Mouse (Mus musculus) midbrain, embryonic 10.5 days (tissue): ENCODE measurements around the gene 5430403G16Rik. TPM values are rescaled to one million over a fixed set of nuclear protein-coding genes. Genes with fewer than 3 reads are reported as not detected.
"Not testable (repeated sequence)": the region's sequence is repeated elsewhere in the genome, so short reads cannot be mapped to it uniquely, and the experiment has no call there.

Experiments used
- DNase-seq: peaks from one replicate; pipeline ENCODE4 v3.0.0-alpha.2; 2017; ENCODE audit warnings: low spot score
- H3K27ac ChIP-seq: fragments of 300-500 bp; sonication (generic); replicated peaks from 2 replicates; pipeline ENCODE4 v1.5.1; 2016; ENCODE audit warnings: mild to moderate bottlenecking
- H3K27me3 ChIP-seq: fragments of 300-500 bp; sonication (generic); 2 replicates; pipeline ENCODE4 v1.6.1; 2016; ENCODE audit warnings: low read depth, mild to moderate bottlenecking; ENCODE audit not compliant: poor library complexity, severe bottlenecking
- H3K36me3 ChIP-seq: fragments of 300-500 bp; sonication (generic); 2 replicates; pipeline ENCODE4 v1.6.1; 2016; ENCODE audit warnings: mild to moderate bottlenecking, moderate library complexity
- H3K4me1 ChIP-seq: fragments of 300-500 bp; sonication (generic); 2 replicates; pipeline ENCODE4 v1.6.1; 2016
- H3K4me3 ChIP-seq: fragments of 300-500 bp; sonication (generic); 2 replicates; pipeline ENCODE4 v1.5.1; 2016; ENCODE audit warnings: mild to moderate bottlenecking, moderate library complexity
- H3K9me3 ChIP-seq: fragments of 300-500 bp; sonication (generic); replicated peaks from 2 replicates; pipeline ENCODE4 v1.6.1; 2016; ENCODE audit warnings: mild to moderate bottlenecking
- WGBS: fragments of 180-500 bp; shearing (Covaris S2); methylation state at CpG from one replicate; pipeline ENCODE4 v1.1.7; 2016; 5-methylcytosine and 5-hydroxymethylcytosine counted together
- polyA plus RNA-seq: library from polyadenylated mRNA; unstranded; fragments of >200 nt; fragmentation: Nextera tagmentation; extraction: Ambion mirVana; gene quantifications from 2 replicates; pipeline ENCODE4 v1.2.1, GENCODE M21; 2016

The 5430403G16Rik gene
- 1.6 and 2.1 TPM in 2 replicates for polyA plus RNA-seq

DNA sequence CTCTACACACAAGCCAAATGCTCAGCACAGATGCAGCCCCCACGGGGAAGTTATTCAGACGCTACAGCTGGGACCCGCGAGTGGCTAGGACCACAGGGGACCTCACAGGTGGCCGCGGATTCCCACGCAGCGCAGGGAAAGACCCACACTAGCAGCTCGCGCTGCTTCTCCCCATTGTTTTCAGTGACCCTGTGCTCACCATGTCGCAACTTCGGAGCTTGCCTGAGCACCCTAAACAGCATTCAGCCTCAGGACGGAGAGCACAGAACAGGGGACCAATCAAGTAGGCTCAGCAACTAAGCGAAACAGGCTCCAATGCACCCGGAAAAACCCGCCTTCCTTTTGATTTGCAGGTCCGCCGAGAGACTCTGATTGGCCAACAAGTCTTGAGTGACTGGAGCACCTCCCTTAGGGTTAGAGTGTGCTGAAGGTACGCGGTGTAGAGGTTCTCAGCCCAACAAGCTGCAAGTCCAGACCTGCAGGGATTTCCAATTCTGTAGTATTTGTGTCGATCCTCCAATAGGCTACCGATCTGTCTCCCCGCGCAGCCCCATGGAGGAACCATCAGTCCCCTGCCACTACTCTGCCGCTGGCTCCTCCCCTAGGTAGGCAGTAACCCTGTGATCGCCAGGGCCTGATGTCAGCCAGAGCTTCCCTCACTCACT is at the start of gene 5430403G16Rik:
5430403G16Rik (minus strand) TSS at position 505 of the 665 bp plus-strand sequence.
- Histone ChIP-seq H3K27ac (peak within 1 kb of the TSS; percentile 88), H3K4me3 (peak within 1 kb of the TSS; percentile 71)
- H3K36me3 ChIP-seq, H3K27me3 ChIP-seq, H3K9me3 ChIP-seq, H3K4me1 ChIP-seq: not testable (repeated sequence)
- WGBS: under 1% methylated on average over 24 of the region's 26 CpGs
- peak; percentile 84 for DNase-seq

DNA sequence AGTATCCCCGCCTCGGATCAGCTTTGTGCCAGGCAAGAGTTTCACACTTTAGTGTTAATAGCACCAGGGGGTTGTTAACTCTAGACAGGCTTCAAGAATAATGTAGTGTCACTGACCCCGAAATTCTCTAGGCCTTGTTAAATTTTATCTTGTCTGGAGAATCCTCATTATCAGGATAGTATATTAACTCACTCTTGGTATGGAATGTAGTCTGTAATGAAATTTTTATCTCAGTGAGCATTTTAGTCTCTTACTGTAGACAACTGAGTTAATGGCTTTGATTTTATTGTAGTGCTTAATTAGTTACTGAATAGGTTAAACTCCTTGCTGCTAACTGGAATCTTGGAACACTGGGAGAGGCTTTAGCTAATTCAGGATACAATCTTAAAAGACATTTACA is 26.5 kb upstream of the 5430403G16Rik start:
- not testable (repeated sequence) for DNase-seq, H3K9me3 ChIP-seq, H3K4me3 ChIP-seq, H3K27ac ChIP-seq, H3K36me3 ChIP-seq, H3K27me3 ChIP-seq, H3K4me1 ChIP-seq
- 84% methylated on average over 3 of the region's 3 CpGs for WGBS

DNA sequence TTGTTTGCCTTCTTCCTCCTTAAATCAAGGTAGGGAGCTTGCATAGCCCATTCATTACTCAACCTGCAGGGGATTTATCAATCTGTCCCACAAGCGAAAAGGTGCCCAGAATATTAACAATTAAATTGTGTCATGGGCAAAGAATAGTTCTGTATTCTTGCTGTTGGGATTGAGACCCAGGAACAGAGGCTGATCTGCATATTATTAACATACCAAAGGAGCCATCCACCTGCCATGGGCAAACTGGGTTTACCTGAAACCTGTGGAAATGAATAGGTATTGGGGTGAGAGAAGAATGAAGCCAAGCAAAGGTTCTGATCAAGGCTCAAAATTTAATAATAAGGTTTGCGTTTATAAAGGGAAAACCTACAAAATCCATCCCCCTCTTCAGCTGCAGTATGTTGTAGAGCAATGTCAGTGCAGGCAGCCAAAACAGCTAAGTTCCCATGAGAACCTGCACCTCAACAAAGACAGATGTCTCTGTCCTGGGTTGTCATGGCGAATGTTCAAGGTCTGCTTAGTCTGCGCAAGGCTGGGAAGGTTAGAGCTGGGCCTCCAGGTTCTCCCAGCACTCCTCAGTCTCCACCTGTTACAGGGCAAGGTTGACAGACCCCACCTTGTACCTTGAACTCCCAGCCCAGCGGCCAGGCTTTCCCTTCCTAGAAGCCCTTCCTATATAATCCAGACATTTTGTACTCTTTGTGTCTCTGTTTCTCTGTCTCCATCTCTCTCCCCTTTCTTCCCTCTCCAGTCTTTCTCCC is 544 bp upstream of the 5430403G16Rik start:
- DNase-seq, H3K4me1 ChIP-seq, H3K27me3 ChIP-seq, H3K36me3 ChIP-seq, H3K9me3 ChIP-seq: not testable (repeated sequence)
- H3K27ac ChIP-seq: peak overlapping the region; percentile 88
- peak overlapping the region; percentile 71 for H3K4me3 ChIP-seq
- 55% methylated on average over 5 of the region's 5 CpGs for WGBS

DNA sequence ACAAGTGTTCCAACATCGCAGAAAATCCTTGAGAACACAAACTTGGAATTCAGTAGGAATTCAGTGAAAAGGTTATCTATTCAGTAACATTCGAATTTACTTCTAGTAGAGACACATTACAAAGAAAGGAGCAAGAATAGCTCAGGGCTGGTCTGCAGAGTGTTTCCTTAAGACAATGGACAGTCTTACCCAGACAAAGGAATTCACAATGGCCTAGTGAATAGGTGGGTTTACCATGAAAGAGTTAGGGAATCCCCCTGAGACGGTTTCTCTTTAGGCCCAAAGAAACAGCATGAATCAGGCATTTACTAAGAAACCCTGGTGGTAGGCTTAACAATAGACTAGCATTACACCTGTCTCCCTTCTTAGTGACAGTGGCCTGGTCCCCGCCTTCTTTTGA is 7.9 kb downstream of the 5430403G16Rik start:
- Histone ChIP-seq H3K9me3 (peaks cover 51% of the 10 kb centered on the region; the same call in 1 of the 2 replicates), H3K4me1 (no peaks in the 10 kb centered on the region), H3K27me3 (no peaks in the 10 kb centered on the region), H3K36me3 (peaks cover 3% of the 10 kb centered on the region; the same call in 1 of the 2 replicates), H3K4me3 (no peak overlapping the region), H3K27ac (no peak overlapping the region)
- no peak for DNase-seq
- 72% methylated on average over 4 of the region's 4 CpGs for WGBS

Other genes with a start within 250 kb of the 5430403G16Rik start
- gene Crlf2, start 132.0 kb downstream of the 5430403G16Rik start, polyA plus RNA-seq: 3.7 and 3.9 TPM in 2 replicates
- gene 4930522L14Rik, start 60.8 kb upstream of the 5430403G16Rik start, polyA plus RNA-seq: 9.4 and 10.2 TPM in 2 replicates
- gene Gm15446, start 232.4 kb upstream of the 5430403G16Rik start, polyA plus RNA-seq: 0.73 and 0.91 TPM in 2 replicates